Mouse (Mus musculus) cortical plate, adult 2 months (tissue): ENCODE results near the gene Qsox1.

Source experiments
- CTCF ChIP-seq: fragments of 200-500 bp; IDR thresholded peaks from 2 replicates; pipeline ENCODE4 v1.5.1; 2011; ENCODE audit warnings: mild to moderate bottlenecking, control low read depth, low read length; ENCODE audit not compliant: insufficient read depth; ENCODE audit errors: extremely low read depth
- POLR2A ChIP-seq: fragments of 200-500 bp; IDR thresholded peaks from 2 replicates; pipeline ENCODE4 v1.6.1; 2011; ENCODE audit warnings: mild to moderate bottlenecking, low read length, control low read depth; ENCODE audit not compliant: insufficient read depth; ENCODE audit errors: extremely low read depth

- TF ChIP-seq CTCF (no peak), POLR2A (no peak)
Measured at GRCm38 (mm10) chr1:155810616-155811015, 2.1 kb downstream of the Qsox1 start.
